Mouse (Mus musculus): ENCODE results near the gene Cacna1c. TPM values are rescaled to one million over a fixed set of nuclear protein-coding genes. Genes with fewer than 3 reads are reported as not detected.

Gene Cacna1c
- polyA plus RNA-seq, 1 experiment: 3.0 TPM

DNA sequence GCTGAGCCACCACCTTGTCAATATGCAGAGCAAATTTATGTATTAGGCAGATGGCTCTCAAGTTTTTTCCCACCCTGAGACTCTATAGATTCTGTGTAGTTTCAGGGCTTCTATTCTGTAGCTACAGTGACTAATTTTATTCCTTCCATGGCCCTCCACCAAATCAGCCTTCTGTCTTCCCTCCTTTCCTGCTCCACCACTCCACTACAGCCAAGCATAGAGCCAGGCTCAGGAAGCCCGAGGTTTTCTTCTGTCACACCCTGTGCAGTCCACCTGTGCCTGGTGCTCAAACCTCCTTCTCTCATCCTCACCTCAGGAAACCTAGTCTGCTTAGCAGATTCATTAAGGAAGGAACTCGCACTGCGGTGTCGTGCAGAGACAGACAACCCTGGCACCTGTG, 51.1 kb downstream of the Cacna1c start:
- DNase-seq (ENCODE audit: low read depth): no peak

- no peak for DNase-seq (ENCODE audit: low read depth)
Measured at GRCm38 (mm10) chr6:119139561-119139960, 56.7 kb downstream of the Cacna1c start.

DNA sequence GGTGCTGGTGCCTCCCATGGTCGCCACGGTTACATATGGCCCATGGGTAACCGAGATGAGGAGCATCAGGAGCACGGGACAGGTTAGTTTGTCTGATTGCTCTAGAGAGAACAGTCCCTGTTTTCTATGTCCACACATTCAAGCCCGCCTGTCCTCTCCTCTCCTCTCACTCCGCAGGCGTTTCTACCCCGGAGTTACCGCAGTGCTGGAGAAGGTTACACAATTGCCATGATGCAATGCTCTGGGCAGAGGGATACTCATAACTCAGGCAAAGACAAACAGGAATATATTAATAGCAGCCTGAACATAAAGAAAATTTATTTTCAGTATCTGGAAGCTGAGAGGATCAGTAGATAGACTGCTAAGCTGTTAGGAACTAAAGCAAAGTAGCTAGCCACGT, 58.5 kb downstream of the Cacna1c start:
- peak; percentile 13 for DNase-seq (ENCODE audit: low read depth)

DNA sequence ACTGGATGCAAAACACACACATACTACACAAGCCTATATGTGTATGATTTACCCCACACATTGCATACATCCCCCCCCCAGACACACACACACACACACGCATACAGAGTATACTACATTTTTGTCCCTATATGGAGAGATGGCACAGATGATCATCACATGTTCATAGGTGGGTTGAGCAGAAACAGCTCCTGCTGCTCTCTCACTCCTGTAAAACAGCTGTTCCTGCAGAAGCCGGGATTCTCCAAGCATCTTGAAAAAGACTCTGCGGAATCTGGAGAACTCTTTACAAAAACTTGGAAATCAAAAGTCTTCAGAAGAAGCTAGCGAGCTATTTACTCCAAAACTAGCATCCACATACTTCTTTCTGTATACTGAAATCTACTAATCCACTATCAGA, 63.4 kb downstream of the Cacna1c start:
- no peak for DNase-seq (ENCODE audit: low read depth)

DNA sequence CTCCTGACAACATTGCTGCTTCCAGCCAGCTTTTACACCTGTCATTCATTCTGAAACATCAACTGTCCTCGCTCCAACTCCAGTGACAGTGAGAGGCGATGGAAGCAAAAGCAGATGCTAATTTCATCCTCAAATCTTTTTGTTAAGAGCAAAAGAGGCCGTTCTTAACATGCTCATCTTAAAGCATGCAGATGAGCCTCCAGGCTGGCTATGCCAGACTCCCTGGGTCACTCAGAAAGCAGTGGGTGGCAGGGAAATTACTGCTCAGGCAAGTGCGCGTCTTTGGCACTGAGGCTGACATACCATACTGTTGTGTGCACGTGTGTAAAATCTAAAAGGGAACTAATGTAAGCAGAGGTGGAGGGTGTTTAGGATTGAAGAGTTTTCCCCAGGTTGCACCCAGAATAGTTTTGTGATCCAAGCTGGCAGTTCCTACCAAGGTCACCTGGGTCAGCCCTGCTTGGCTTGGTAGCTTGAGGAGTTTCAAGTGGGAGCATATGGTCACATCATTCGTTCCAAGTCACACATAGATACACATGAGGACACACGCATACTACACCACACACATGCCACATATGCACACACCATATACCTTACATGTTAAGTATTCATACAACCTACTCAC, 64.0 kb downstream of the Cacna1c start:
- DNase-seq (ENCODE audit: low read depth): no peak

GRCm38 (mm10) chr6:119129664-119130063, 66.6 kb downstream of the Cacna1c start:
- DNase-seq (ENCODE audit: low read depth): no peak

DNA sequence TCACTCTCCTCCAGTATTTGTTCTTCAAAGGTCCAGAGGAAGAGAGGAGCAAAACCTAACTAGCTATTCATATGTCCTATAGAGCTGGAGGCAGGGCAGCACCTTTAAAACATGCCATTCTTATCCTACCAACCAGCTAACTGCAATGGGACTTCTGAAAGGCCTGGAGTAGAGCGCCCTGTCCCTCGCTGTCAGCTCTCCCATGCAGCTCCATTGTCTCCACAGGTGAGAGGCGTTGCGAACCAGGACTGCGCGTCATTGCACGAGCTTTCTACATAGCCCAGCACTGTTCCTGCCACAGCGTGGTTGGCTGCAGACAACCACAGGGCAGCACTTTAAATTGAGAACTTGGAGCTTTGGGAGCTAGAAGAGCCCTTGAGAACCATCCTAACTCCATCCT, 67.7 kb downstream of the Cacna1c start:
- no peak for DNase-seq (ENCODE audit: low read depth)

DNA sequence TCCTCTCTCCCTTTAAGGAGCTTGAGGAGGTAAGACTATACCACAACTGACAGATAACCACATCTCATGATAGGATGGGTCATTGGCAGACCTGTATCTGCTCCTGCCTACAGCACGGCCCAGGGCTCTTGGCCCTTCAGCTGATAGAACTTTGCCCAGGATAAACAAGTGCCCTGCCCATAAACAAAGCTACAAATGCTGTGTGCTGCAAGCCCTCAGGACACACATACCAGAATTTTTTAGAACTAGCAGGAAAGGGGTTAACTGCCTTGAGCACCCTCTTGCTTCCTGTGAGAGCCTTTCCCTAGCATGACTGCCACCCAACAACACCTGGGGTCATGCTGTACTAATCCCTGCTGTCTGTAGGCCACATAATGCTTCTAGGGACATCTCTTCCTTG, 68.1 kb downstream of the Cacna1c start:
- no peak for DNase-seq (ENCODE audit: low read depth)

GRCm38 (mm10) chr6:119126991-119127390, 69.2 kb downstream of the Cacna1c start:
- DNase-seq (ENCODE audit: low read depth): no peak

- no peak for DNase-seq (ENCODE audit: low read depth)
Measured at GRCm38 (mm10) chr6:119118371-119118770, 77.8 kb downstream of the Cacna1c start.

DNA sequence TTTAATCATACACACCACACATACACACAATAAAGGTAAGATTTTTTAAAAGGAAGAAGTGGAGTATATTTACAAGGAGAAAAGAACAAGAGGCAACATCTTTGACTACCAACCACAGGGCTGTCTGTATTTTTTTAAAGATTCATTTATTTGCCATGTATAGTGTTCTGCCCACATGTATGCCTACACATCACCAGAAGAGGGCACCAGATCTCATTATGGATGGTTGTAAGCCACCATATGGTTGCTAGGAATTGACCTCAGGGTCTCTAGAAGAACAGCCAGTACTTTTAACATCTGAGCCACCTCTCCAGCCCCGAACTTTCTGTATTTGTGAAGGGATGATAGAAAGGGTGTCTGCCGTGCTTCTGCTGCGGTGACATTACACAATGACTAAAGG, 79.9 kb downstream of the Cacna1c start:
- DNase-seq (ENCODE audit: low read depth): no peak

GRCm38 (mm10) chr6:119113362-119113761, 82.9 kb downstream of the Cacna1c start:
- no peak for DNase-seq (ENCODE audit: low read depth)

DNA sequence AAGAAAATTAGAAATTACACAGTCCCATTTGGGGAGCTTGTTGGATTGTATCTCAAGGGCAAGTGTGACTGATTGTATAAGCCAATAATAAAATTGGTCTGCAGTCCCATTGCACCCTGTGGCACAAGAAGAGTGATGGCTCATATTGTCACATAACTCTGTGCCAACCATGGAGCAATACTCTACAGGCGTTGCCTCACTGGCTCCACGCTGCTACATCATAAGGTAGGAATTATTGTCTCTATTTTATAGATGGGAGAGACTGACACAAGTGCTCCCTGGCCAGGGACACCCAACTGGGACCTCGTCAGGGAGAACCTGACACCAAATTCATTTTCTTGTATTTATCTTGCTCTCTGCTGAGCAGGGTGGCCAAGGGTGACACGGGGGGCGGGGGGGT, 85.8 kb downstream of the Cacna1c start:
- DNase-seq (ENCODE audit: low read depth): no peak

- no peak for DNase-seq (ENCODE audit: low read depth)
Measured at GRCm38 (mm10) chr6:119108466-119109394, 87.5 kb downstream of the Cacna1c start.

GRCm38 (mm10) chr6:119107856-119108465, 88.3 kb downstream of the Cacna1c start:
- DNase-seq (ENCODE audit: low read depth): no peak

DNA sequence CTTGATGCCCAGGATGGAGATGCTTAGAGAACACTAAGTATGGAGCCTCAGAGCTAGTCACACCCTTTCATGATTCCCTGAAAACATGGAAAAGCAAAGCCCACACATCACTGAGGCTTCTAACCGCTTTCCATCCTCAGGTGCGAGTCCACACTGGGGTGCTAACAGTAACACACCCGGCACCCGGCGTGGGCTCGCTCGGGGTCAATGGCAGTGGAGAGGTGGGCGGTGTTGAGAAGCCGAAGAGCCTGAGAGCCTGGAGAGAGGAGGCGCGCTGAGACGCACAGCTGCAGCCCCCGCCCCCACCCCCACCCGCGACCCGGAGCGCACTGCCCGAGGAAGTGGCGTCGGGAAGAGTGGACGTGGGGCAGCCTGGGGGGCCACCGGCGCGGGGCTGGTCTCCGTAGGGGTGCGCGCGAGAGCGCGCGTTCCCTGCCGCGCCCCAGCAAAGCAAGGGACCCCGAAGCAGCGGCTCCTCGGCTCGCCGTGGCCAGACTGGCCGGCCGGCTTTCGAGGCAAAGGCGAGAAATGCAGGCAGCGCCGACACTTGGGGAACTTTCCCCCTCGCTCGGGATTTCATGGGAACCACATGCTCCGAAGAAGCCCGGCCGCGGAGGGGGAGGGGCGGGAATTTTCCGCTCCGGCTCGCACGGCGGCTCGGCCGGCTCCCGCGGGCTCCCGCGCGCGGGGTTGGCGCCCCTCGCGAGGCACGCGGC, 88.9 kb downstream of the Cacna1c start:
- DNase-seq (ENCODE audit: low read depth): no peak

DNA sequence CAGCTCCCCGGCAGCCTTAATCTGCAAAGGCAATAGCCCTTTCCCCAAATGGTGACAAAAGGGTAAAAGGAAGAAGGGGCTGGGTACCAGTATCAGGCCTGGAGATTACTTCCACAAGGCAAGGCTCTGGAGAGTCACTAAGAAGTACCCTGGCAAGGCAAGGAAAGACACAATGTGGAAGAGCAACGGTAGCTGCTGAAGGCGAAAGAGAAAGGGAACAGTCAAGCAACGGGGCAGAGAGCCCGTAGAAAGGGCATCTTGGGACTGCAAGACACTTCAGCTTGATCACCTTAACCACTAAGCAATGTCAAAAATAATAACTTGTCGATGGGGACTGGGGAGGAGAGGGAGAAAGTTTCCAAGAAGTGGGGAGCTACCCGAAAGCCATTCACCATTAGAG, 89.5 kb downstream of the Cacna1c start:
- no peak for DNase-seq (ENCODE audit: low read depth)

- no peak for DNase-seq (ENCODE audit: low read depth)
Measured at GRCm38 (mm10) chr6:119105651-119106595, 90.3 kb downstream of the Cacna1c start.

DNA sequence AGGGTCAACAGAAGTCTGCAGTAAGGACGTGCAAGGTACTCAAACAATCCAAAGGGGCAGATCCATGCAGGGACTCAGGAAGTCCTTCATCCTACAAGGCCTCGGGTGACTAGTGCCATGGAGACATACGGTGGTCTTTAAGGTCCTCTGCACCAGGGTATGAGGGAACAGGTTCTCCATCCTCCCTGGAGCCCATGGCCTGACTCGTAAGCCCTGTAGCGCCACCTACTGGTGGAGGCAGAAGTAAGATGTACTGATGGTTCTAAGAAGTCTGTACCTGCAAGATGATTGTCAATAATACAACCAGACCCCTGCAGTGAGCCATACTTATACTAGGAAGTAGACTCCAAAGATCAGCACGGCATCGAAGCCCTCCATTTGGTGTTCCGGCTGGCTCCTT, 92.0 kb downstream of the Cacna1c start:
- no peak for DNase-seq (ENCODE audit: low read depth)

GRCm38 (mm10) chr6:119102936-119103335, 93.3 kb downstream of the Cacna1c start:
- no peak for DNase-seq (ENCODE audit: low read depth)

GRCm38 (mm10) chr6:119099333-119099732, 96.9 kb downstream of the Cacna1c start:
- no peak for DNase-seq (ENCODE audit: low read depth)

All from gonadal fat pad, adult 2 months (tissue).